Mouse (Mus musculus) cortical plate, adult 2 months (tissue): ENCODE data around the gene Ppox. TPM values are rescaled to one million over a fixed set of nuclear protein-coding genes. Genes with fewer than 3 reads are reported as not detected.

Experiments
- H3K27ac ChIP-seq: fragments of 200-500 bp; 2 replicates; pipeline ENCODE4 v1.5.1; 2012; ENCODE audit warnings: low read length, control low read depth, inconsistent platforms; ENCODE audit not compliant: insufficient read depth
- H3K4me1 ChIP-seq: fragments of 200-500 bp; 2 replicates; pipeline ENCODE4 v1.6.1; 2011; ENCODE audit warnings: low read length; ENCODE audit not compliant: control insufficient read depth, insufficient read depth
- H3K4me3 ChIP-seq: fragments of 200-500 bp; 2 replicates; pipeline ENCODE4 v1.5.1; 2011; ENCODE audit warnings: mild to moderate bottlenecking, low read length, control low read depth; ENCODE audit not compliant: insufficient read depth
- CTCF ChIP-seq: fragments of 200-500 bp; IDR thresholded peaks from 2 replicates; pipeline ENCODE4 v1.5.1; 2011; ENCODE audit warnings: mild to moderate bottlenecking, control low read depth, low read length; ENCODE audit not compliant: insufficient read depth; ENCODE audit errors: extremely low read depth
- POLR2A ChIP-seq: fragments of 200-500 bp; IDR thresholded peaks from 2 replicates; pipeline ENCODE4 v1.6.1; 2011; ENCODE audit warnings: mild to moderate bottlenecking, low read length, control low read depth; ENCODE audit not compliant: insufficient read depth; ENCODE audit errors: extremely low read depth
- polyA plus RNA-seq: library from polyadenylated mRNA; depleted of rRNA; stranded (reverse); fragments of >200 nt; gene quantifications from 2 replicates; pipeline ENCODE4 v1.2.3, GENCODE M21; 2012

Ppox gene
- polyA plus RNA-seq, 1 experiment, result 72.1 TPM

DNA sequence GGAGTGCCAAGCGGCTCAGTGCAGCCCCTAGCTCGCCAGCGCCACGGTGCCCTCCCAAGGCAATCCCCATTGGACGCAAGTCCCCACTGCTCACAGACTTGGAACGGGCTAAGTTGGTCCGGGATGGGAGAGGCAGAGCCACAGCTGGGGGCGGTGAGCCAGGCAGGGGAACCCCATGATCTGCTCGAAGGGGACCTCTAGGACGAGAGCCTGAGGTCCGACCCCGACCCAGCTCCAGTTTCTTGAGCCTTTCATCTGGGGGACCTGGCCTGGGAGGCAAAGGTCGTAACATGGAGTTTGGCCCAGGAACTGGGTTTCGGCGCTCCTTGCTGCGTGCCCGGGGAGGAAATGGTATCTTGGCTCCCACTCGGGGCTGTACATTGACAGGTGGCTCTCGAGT lies 5.5 kb upstream of the Ppox start:
- peaks cover 4% of the 10 kb centered on the region; the same call in 1 of the 2 replicates for H3K4me1 ChIP-seq
- peak overlapping the region; percentile 85; the same call in 1 of the 2 replicates for H3K4me3 ChIP-seq
- TF ChIP-seq POLR2A, result no peak
- H3K27ac ChIP-seq, result no peak overlapping the region

- peaks cover 4% of the 10 kb centered on the region; the same call in 1 of the 2 replicates for H3K4me1 ChIP-seq
- TF ChIP-seq CTCF, result no peak
- TF ChIP-seq POLR2A, result no peak; the same call in 1 of the 2 replicates
- H3K27ac ChIP-seq, result no peak overlapping the region
- no peak overlapping the region; the same call in 1 of the 2 replicates for H3K4me3 ChIP-seq
Observed at GRCm38 (mm10) chr1:171285096-171285892, 4.3 kb upstream of the Ppox start.

DNA sequence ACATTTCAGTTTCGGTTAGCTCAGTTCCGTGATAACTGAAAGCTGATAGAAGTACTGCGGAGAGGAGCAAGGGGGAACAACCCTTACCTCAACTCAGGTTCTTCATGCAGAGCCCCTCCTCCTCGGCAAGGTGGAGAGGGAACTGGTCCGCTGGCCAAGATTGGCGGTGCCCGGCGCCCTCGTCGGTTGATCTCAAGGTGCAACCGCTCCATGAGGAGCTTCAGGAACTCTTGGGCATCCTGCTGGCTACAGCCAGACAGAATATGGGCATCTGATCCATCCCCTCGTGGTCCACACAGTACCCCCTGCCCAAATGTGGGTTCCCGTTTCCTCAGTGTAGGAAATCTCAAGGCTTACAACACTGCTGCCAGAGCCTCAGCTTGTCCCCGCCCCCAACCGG lies 3.5 kb upstream of the Ppox start:
- Histone ChIP-seq H3K4me3 (no peak overlapping the region), H3K27ac (no peak overlapping the region), H3K4me1 (peaks cover 4% of the 10 kb centered on the region; the same call in 1 of the 2 replicates)
- TF ChIP-seq POLR2A (no peak), CTCF (no peak)

GRCm38 (mm10) chr1:171283188-171284160 lies 2.5 kb upstream of the Ppox start:
- H3K27ac ChIP-seq, result no peak overlapping the region
- H3K4me1 ChIP-seq, result peaks cover 4% of the 10 kb centered on the region; the same call in 1 of the 2 replicates
- no peak for TF ChIP-seq POLR2A
- no peak for TF ChIP-seq CTCF
- no peak overlapping the region for H3K4me3 ChIP-seq

DNA sequence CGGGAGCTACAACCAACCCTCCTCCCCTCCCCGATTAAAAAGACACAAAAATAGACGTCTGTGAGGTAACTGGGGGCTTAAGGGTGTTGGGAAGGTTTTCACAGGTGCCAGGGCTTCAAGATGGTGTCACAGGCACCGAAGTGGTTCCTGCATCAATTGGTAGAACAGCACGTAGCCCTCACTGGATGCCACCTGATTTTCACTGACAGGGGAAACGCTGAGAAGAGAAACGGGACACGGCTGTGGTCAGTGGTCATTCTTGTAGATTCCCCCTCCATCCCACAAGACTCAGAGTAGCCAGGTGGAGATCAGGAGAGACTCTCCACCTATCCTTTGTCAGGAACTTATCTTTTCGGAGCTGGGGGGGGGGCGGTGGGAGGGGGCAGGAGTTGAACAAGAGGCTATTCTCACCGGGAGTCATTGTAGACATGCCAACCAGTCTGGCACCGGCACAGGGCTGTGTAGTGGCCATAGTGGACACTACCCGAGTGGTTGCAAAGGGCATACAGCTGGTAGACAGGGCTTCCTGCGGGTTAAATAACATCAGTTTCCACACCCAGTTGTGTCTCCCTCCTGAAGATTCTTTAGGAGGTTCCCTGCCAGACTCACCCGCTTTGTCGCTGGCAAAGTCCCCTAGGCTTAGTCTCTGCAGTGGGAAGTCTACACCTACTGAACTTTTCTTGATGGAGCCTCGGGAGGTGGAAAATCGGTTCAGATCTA lies 1.3 kb upstream of the Ppox start:
- Histone ChIP-seq H3K4me3 (no peak overlapping the region), H3K27ac (no peak overlapping the region)
- TF ChIP-seq POLR2A (no peak), CTCF (no peak)

DNA sequence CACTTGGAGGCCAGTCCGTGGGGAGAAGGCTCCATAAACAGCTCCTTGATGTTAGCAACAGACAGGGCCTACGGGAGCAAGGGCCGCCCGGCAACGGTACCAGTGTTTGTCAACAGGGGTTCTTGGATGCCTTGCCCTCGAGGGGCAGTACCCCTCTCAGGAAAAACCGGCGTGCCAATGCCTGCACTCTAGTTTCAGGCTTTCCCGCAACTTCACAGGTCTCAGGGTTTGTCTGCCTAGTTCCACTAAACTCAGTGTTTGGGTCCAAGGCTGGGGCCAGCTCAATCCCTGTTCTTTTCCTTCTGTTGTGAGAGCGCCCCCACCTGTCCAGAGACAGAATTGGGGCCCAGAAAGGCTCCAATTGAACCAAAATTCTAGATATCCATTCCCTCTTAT lies 540 bp upstream of the Ppox start:
- peak overlapping the region; percentile 50 for H3K4me3 ChIP-seq
- peaks cover 1% of the 10 kb centered on the region; the same call in 1 of the 2 replicates for H3K4me1 ChIP-seq
- TF ChIP-seq CTCF (peak; percentile 49), POLR2A (no peak)
- H3K27ac ChIP-seq, result no peak overlapping the region

More for the DNA sequence above, 1.3 kb upstream of the Ppox start:
- H3K4me1 ChIP-seq, result peaks cover 1% of the 10 kb centered on the region; the same call in 1 of the 2 replicates

GRCm38 (mm10) chr1:171280250-171280915 lies 603 bp downstream of the Ppox start:
- Histone ChIP-seq H3K4me1 (no peaks in the 10 kb centered on the region), H3K27ac (no peak overlapping the region), H3K4me3 (peak overlapping the region; percentile 50)
- TF ChIP-seq POLR2A, result no peak
- no peak for TF ChIP-seq CTCF

DNA sequence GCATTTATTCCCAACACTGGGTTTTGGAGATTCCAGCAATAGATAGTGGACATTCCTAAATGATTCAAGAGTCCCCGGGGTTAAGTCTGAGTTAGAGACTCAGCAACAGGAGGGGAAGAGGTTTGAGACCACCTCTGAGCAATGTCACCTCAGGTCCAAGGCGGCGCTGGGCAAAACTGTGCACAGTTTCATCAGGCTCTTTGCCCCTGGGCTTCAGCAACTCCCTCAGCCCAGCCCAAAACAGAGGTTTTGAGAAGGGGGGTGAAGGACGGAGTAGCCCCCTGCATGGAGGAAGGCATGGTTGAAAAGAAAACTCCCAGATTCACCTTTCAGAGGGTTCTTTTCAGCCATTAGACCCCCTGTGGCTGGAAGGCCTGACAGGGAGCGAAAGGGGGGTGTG lies 1.3 kb downstream of the Ppox start:
- TF ChIP-seq CTCF (no peak), POLR2A (no peak)
- Histone ChIP-seq H3K4me1 (no peaks in the 10 kb centered on the region), H3K27ac (no peak overlapping the region), H3K4me3 (no peak overlapping the region)
